Mouse (Mus musculus) stomach, embryonic 15.5 days (tissue): Measurements from ENCODE around the gene Gm3880. TPM values are rescaled to one million over a fixed set of nuclear protein-coding genes. Genes with fewer than 3 reads are reported as not detected.
"Not testable (repeated sequence)": the region's sequence is repeated elsewhere in the genome, so short reads cannot be mapped to it uniquely, and the experiment has no call there.

Source experiments
- ATAC-seq: fragments of 200-750 bp; cut with Nextera tagmentation; 2 replicates; pipeline ENCODE4 v1.8.0; 2017; ENCODE audit warnings: low read depth, moderate number of reproducible peaks, moderate TSS enrichment; ENCODE audit not compliant: insufficient read depth, low FRiP score
- H3K27ac ChIP-seq: fragments of 300-500 bp; sonication (generic); 2 replicates; pipeline ENCODE4 v1.5.1; 2015; ENCODE audit warnings: mild to moderate bottlenecking, inconsistent platforms
- H3K27me3 ChIP-seq: fragments of 300-500 bp; sonication (generic); replicated peaks from 2 replicates; pipeline ENCODE4 v1.6.1; 2015; ENCODE audit warnings: inconsistent platforms
- H3K36me3 ChIP-seq: fragments of 300-500 bp; sonication (generic); 2 replicates; pipeline ENCODE4 v1.6.1; 2015; ENCODE audit warnings: inconsistent platforms
- H3K4me1 ChIP-seq: fragments of 300-500 bp; sonication (generic); 2 replicates; pipeline ENCODE4 v1.6.1; 2015; ENCODE audit warnings: inconsistent platforms
- H3K4me2 ChIP-seq: fragments of 300-500 bp; sonication (generic); 2 replicates; pipeline ENCODE4 v1.6.1; 2015; ENCODE audit warnings: mild to moderate bottlenecking, inconsistent platforms
- H3K4me3 ChIP-seq: fragments of 300-500 bp; sonication (generic); replicated peaks from 2 replicates; pipeline ENCODE4 v1.5.1; 2015; ENCODE audit warnings: inconsistent platforms
- H3K9ac ChIP-seq: fragments of 300-500 bp; sonication (generic); 2 replicates; pipeline ENCODE4 v1.6.1; 2015; ENCODE audit warnings: inconsistent platforms
- H3K9me3 ChIP-seq: fragments of 300-500 bp; sonication (generic); 2 replicates; pipeline ENCODE4 v1.6.1; 2016; ENCODE audit warnings: inconsistent platforms
- WGBS: fragments of 180-500 bp; shearing (Covaris S2); methylation state at CpG from one replicate; pipeline ENCODE4 v1.1.7; 2015; 5-methylcytosine and 5-hydroxymethylcytosine counted together
- polyA plus RNA-seq: library from polyadenylated mRNA; unstranded; fragments of >200 nt; fragmentation: Nextera tagmentation; extraction: Ambion mirVana; gene quantifications from 2 replicates; pipeline ENCODE4 v1.2.1, GENCODE M21; 2015

The Gm3880 gene
- not detected in 2 replicates for polyA plus RNA-seq

- not testable (repeated sequence) for H3K4me1 ChIP-seq, H3K9me3 ChIP-seq, H3K27ac ChIP-seq, H3K36me3 ChIP-seq, H3K4me3 ChIP-seq, H3K9ac ChIP-seq, H3K4me2 ChIP-seq, H3K27me3 ChIP-seq, ATAC-seq
- 91% methylated on average over 5 of the region's 5 CpGs for WGBS
Measured at GRCm38 (mm10) chrX:102686872-102687271, at the start of gene Gm3880. Gene Gm3880 (minus strand): TSS chrX:102686972.

DNA sequence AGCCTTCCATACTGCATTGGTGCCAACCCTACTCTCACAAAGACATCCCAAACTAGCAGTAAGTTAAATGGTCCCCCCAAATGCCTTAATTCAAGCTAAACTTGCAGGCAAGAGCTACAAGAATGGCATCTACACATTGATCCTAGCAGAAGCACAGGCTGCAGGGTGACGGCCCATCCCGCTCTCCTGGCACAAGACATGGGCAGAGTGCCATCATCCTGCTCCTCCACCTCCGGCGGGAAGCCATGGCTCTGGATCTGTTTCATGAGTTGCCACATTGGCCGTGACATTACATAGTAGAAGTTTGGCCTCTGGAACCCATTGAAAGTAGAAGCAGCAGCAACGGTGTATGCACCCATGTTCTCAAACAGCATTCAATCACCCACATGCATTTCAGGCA lies 37.5 kb upstream of the Gm3880 start:
- WGBS = 91% methylated on average over 6 of the region's 6 CpGs
- ATAC-seq, H3K27ac ChIP-seq: not testable (repeated sequence)

DNA sequence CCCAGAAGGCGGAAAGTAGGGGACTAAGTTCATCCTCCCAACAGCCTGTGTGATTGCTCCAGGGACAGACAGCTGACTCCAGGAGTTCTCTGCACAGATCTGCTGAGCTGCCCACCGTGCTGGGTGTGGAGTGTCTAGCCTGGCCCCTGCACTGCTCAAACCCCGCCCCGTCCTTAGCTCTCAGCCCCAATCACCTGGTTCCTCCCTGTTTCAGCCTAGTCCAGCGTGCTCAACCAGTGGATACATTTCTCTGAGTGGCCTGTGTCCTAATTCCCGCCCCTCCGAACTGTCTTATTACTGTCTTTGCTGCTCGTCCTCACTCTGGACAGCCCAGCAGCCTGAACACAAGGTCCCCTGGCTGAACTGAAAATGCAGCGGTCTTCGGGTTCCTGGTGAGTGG lies 20.8 kb upstream of the Gm3880 start, which contains the start of the genes Gm9112 and Dmrtc1b:
Gene Gm9112 (minus strand): TSS at position 101 of the 400 bp plus-strand sequence.
Gene Dmrtc1b (plus strand): TSS at position 331 of the 400 bp plus-strand sequence.
- H3K9me3 ChIP-seq, H3K27ac ChIP-seq, H3K36me3 ChIP-seq, H3K4me1 ChIP-seq, ATAC-seq, H3K4me3 ChIP-seq, H3K9ac ChIP-seq, H3K27me3 ChIP-seq, H3K4me2 ChIP-seq: not testable (repeated sequence)
- 74% methylated on average over 9 of the region's 10 CpGs for WGBS

More for the DNA sequence above, 37.5 kb upstream of the Gm3880 start:
- H3K9me3 ChIP-seq, H3K4me2 ChIP-seq, H3K36me3 ChIP-seq, H3K4me3 ChIP-seq, H3K9ac ChIP-seq, H3K4me1 ChIP-seq, H3K27me3 ChIP-seq: not testable (repeated sequence)

DNA sequence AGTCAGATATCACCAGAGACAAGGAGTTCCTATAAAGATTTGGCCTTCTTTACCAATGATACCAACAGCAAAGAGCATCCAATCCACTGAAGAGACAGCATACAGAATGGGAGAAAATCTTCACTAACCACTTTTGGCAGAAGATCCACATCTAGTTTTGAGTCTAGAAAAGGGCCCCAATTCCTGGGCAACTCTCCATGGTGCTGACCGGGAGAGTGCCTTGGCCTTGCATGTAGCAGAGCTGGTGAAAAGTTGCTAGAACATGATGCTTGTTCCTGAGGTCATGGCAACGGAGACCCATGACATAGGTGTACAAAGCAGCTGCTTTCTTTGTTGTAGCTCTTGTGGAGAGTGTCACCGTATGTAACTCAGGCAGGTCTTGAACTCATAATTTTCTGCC lies 13.9 kb upstream of the Gm3880 start:
- WGBS = 69% methylated on average over 3 of the region's 3 CpGs

GRCm38 (mm10) chrX:102689252-102689651 lies 2.5 kb upstream of the Gm3880 start:
- H3K36me3 ChIP-seq, H3K9me3 ChIP-seq, H3K27me3 ChIP-seq, ATAC-seq, H3K27ac ChIP-seq, H3K9ac ChIP-seq, H3K4me3 ChIP-seq, H3K4me2 ChIP-seq, H3K4me1 ChIP-seq: not testable (repeated sequence)
- WGBS = 21% methylated on average over 4 of the region's 4 CpGs

More for the DNA sequence above, 13.9 kb upstream of the Gm3880 start:
- H3K4me3 ChIP-seq, H3K9ac ChIP-seq, H3K27me3 ChIP-seq, H3K4me1 ChIP-seq, H3K36me3 ChIP-seq, H3K9me3 ChIP-seq, H3K4me2 ChIP-seq, H3K27ac ChIP-seq, ATAC-seq: not testable (repeated sequence)

DNA sequence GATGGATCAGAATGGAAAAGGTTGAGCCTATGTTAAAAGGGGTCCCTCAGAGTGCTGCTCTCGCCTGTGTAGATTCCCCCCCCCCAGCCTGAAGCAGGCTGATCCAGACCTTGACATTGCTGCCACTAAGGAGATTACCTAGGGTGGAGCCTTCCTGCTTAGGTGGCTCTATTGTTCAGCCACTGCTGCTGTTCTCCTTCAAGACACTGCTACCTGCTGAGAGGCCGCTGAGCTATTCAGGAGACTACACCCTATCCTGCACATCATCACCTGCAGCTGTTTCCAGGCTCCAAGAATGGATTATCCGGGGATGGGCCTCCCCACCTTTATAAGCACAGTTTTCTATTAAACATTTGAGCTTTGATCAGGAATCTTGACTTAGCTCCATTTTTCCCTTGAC lies 2.1 kb downstream of the Gm3880 start:
- H3K27me3 ChIP-seq, ATAC-seq, H3K27ac ChIP-seq, H3K4me1 ChIP-seq, H3K4me2 ChIP-seq, H3K4me3 ChIP-seq, H3K9ac ChIP-seq, H3K9me3 ChIP-seq, H3K36me3 ChIP-seq: not testable (repeated sequence)
- WGBS = 46% methylated on average over 3 of the region's 3 CpGs

DNA sequence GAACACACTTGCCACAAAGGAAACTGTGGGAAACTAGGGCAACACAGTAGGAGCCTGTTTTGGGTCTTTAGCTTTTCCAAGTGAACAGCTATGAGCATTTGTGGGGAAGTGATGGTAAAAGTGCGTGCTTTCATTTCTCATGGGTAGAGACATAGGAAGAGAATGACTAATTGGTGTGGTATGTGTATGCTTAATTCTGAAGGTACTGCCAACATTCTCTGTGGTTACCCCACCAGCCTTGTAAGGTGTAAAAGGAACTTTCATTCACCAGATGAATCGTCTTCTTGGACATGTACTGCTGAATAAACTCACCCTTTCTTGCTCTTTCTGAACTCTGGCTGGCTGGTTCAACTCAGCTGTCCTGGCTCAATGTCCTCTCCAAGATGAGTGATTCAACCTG lies 20.1 kb downstream of the Gm3880 start:
- 59% methylated on average over 2 of the region's 2 CpGs for WGBS
- no peaks in the 10 kb centered on the region for H3K36me3 ChIP-seq
- no peak overlapping the region for H3K4me2 ChIP-seq
- H3K9ac ChIP-seq = no peak overlapping the region
- H3K9me3 ChIP-seq = no peaks in the 10 kb centered on the region
- H3K27me3 ChIP-seq = no peaks in the 10 kb centered on the region
- no peaks in the 10 kb centered on the region for H3K4me1 ChIP-seq
- H3K27ac ChIP-seq = no peak overlapping the region
- H3K4me3 ChIP-seq = no peak overlapping the region
- no peak for ATAC-seq

- Histone ChIP-seq H3K9me3 (no peaks in the 10 kb centered on the region), H3K9ac (no peak overlapping the region), H3K4me1 (no peaks in the 10 kb centered on the region), H3K4me2 (no peak overlapping the region), H3K27me3 (no peaks in the 10 kb centered on the region), H3K27ac (no peak overlapping the region), H3K36me3 (no peaks in the 10 kb centered on the region), H3K4me3 (no peak overlapping the region)
- no peak for ATAC-seq
- 21% methylated on average over 3 of the region's 3 CpGs for WGBS
Measured at GRCm38 (mm10) chrX:102660712-102661111, 26.1 kb downstream of the Gm3880 start.

GRCm38 (mm10) chrX:102645691-102646090 lies 41.1 kb downstream of the Gm3880 start:
- no peaks in the 10 kb centered on the region for H3K4me1 ChIP-seq
- no peak overlapping the region for H3K4me2 ChIP-seq
- H3K36me3 ChIP-seq = no peaks in the 10 kb centered on the region
- no peak overlapping the region for H3K9ac ChIP-seq
- H3K9me3 ChIP-seq = no peaks in the 10 kb centered on the region
- WGBS = 89% methylated on average over 1 of the region's 1 CpGs
- no peak overlapping the region for H3K4me3 ChIP-seq
- 0 out of 2 replicates have a peak, but pooled peaks cover 7% of the 10 kb centered on the region for H3K27me3 ChIP-seq
- ATAC-seq = no peak
- no peak overlapping the region for H3K27ac ChIP-seq

- Histone ChIP-seq H3K27ac (no peak overlapping the region), H3K9me3 (no peaks in the 10 kb centered on the region), H3K4me2 (peak overlapping the region; percentile 55), H3K4me1 (no peaks in the 10 kb centered on the region), H3K4me3 (peak overlapping the region; percentile 54; the same call in 1 of the 2 replicates), H3K27me3 (0 out of 2 replicates have a peak, but pooled peaks cover 7% of the 10 kb centered on the region), H3K36me3 (no peaks in the 10 kb centered on the region), H3K9ac (no peak overlapping the region)
- ATAC-seq = no peak
- 57% methylated on average over 6 of the region's 6 CpGs for WGBS
Measured at GRCm38 (mm10) chrX:102645146-102645545, 41.6 kb downstream of the Gm3880 start.

DNA sequence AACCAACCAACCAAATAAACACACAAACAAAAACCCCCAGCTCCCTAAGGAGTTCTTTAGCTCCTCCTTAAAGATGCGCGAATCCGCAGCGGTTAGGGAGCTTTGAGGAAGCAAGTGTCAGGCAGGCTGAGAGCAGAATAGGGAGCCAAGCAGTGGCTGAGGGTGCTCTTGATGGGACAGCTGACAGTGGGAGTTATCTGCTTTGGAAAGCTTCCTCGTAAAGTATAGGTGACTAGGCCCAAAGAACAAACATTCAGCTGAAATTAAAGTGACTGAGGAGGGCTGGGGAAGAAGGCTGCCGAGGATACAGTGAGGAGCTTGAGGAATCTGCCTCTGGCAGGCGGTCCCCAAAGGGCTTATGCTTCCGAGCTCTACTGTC lies 42.2 kb downstream of the Gm3880 start:
- Histone ChIP-seq H3K4me1 (no peaks in the 10 kb centered on the region), H3K27me3 (0 out of 2 replicates have a peak, but pooled peaks cover 7% of the 10 kb centered on the region), H3K9ac (no peak overlapping the region), H3K36me3 (no peaks in the 10 kb centered on the region), H3K4me3 (peak overlapping the region; percentile 54), H3K27ac (no peak overlapping the region), H3K9me3 (no peaks in the 10 kb centered on the region), H3K4me2 (peak overlapping the region; percentile 55)
- ATAC-seq = no peak
- WGBS = 19% methylated on average over 8 of the region's 8 CpGs

- Histone ChIP-seq H3K36me3 (no peaks in the 10 kb centered on the region), H3K27ac (no peak within 1 kb of the TSS), H3K27me3 (0 out of 2 replicates have a peak, but pooled peaks cover 7% of the 10 kb centered on the region), H3K4me2 (peak within 1 kb of the TSS; percentile 55), H3K9ac (peak within 1 kb of the TSS; percentile 32; the same call in 1 of the 2 replicates), H3K9me3 (no peaks in the 10 kb centered on the region), H3K4me1 (no peaks in the 10 kb centered on the region), H3K4me3 (peak within 1 kb of the TSS; percentile 54)
- 20% methylated on average over 58 of the region's 60 CpGs for WGBS
- peak; percentile 89 for ATAC-seq
Measured at GRCm38 (mm10) chrX:102643823-102644572, 42.8 kb downstream of the Gm3880 start, which contains the start of gene Phka1. Gene Phka1 (minus strand): TSS chrX:102644246.
